Mouse (Mus musculus) kidney, adult 9 months (tissue): ENCODE results near the gene Fgf2.
A peak's percentile ranks its signal among the peaks of the same experiment; 100 is the strongest.

Experiments
- DNase-seq: peaks from one replicate; pipeline ENCODE4 v3.0.0; 2022

Fgf2 gene

GRCm38 (mm10) chr3:37418961-37419457 lies 70.9 kb downstream of the Fgf2 start:
- DNase-seq = peak; percentile 84

GRCm38 (mm10) chr3:37419458-37419991 lies 71.4 kb downstream of the Fgf2 start, which contains the start of gene Spata5:
Spata5 (plus strand) TSS chr3:37419896.
- peak; percentile 98 for DNase-seq

- peak; percentile 91 for DNase-seq
Observed at GRCm38 (mm10) chr3:37420072-37420471, 71.9 kb downstream of the Fgf2 start, which contains the start of gene Nudt6. Nudt6 (minus strand) TSS chr3:37420211.

GRCm38 (mm10) chr3:37420641-37421040 lies 72.5 kb downstream of the Fgf2 start:
- DNase-seq = no peak

- no peak for DNase-seq
Observed at GRCm38 (mm10) chr3:37421179-37421578, 73.0 kb downstream of the Fgf2 start.

GRCm38 (mm10) chr3:37426069-37426468 lies 77.9 kb downstream of the Fgf2 start:
- DNase-seq = no peak

- DNase-seq = no peak
Observed at GRCm38 (mm10) chr3:37430359-37430758, 82.2 kb downstream of the Fgf2 start.

GRCm38 (mm10) chr3:37439770-37440169 lies 91.6 kb downstream of the Fgf2 start:
- DNase-seq = no peak

GRCm38 (mm10) chr3:37443409-37443808 lies 95.3 kb downstream of the Fgf2 start:
- DNase-seq = no peak

GRCm38 (mm10) chr3:37455992-37456391 lies 107.8 kb downstream of the Fgf2 start:
- no peak for DNase-seq
